Mouse (Mus musculus): ENCODE measurements around the gene Nkx2-5. TPM values are rescaled to one million over a fixed set of nuclear protein-coding genes. Genes with fewer than 3 reads are reported as not detected.

Nkx2-5 gene
- total RNA-seq, 1 experiment from 2014 or later = not detected

- no peak for ATAC-seq (replicated peaks; ENCODE audit: insufficient number of reproducible peaks, low FRiP score, low TSS enrichment, poor library complexity, severe bottlenecking)
Observed at GRCm38 (mm10) chr17:26793068-26793765, 51.6 kb downstream of the Nkx2-5 start.

GRCm38 (mm10) chr17:26792096-26792495 is 52.7 kb downstream of the Nkx2-5 start:
- ATAC-seq (replicated peaks; ENCODE audit: insufficient number of reproducible peaks, low FRiP score, low TSS enrichment, poor library complexity, severe bottlenecking) = no peak

DNA sequence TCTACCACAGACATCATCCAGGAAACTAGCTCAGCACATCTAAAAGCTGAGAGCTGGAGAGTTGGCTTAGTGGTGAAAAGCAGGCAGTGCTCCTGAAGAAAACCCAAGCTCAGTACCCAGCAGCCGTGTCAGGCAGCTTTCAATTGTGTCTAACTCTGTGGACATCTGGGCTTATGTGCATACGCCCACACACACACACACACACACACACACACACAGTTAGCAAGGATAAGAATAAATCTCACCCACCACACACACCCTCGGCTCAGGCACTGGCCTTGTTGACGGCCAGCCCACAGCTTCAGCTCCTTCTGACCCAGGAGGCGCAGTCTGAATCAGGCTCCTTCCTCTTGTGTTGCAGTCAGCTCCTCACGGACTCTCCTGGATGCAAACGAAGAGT is 53.2 kb downstream of the Nkx2-5 start:
- ATAC-seq (replicated peaks; ENCODE audit: insufficient number of reproducible peaks, low FRiP score, low TSS enrichment, poor library complexity, severe bottlenecking) = no peak

DNA sequence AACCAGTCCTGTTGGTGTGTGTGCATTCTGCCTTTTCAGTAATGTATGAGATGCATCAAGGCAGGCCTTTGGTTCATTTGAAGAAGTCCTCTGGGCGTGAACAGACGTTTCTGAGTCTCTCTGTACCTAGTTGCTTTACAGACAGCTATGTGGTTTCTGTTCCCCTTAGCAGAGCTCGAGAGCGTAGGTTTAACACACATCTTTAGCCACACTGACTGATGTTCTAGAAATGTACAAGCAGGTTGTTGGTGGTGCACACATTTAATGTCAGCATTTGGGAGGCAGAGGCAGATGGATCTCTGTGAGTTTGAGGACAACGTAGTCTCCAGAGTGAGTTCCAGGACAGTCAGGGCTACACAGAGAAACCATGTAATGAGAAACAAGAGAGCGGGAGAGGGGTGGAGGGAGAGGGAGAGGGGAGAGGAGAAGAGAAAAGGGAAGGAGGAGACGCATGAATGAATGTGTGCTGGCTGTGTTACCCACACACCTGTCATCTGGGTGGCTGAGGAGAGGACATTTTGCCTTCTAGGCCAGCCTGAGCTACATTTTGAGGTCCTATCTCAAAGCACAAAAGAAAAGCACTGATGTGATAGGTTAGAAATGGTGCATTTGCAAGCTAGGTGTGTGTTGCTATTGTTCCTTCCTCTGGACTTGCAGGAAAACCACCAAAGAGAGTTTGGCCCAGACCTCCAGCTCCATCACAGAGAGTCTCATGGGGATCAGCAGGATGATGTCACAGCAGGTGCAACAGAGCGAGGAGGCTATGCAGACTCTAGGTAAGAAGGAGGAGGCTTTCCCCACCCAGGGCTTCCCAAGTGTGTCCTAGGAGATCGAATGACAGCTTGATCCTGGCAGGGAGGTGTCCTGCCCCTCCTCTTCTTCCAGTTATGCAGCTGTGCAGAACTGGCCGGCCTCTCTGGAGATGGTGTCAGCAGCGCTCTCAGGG is 54.3 kb downstream of the Nkx2-5 start:
- ATAC-seq (replicated peaks; ENCODE audit: insufficient number of reproducible peaks, low FRiP score, low TSS enrichment, poor library complexity, severe bottlenecking) = no peak

- ATAC-seq (replicated peaks; ENCODE audit: insufficient number of reproducible peaks, low FRiP score, low TSS enrichment, poor library complexity, severe bottlenecking) = no peak
Observed at GRCm38 (mm10) chr17:26789460-26790268, 55.1 kb downstream of the Nkx2-5 start.

DNA sequence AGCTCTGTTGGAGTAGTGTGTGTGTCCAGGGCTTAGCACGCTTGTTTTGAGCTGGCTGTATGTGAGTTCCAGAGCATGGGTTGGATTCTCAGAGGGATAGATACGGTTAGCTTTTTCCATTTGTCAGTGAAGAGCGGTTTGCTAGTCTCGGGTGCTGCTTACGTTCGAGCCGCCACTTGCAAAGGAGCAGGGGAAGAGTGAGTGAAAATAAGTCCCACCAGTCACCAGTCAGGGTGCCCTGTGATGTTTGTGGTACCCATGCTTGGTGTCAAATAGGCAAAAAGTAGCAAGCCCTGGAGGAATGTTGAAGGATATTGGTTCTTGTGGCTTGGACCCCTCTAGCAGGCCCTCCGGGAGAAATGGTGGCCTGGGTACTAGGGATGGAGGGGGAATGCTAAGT is 55.8 kb downstream of the Nkx2-5 start:
- no peak for ATAC-seq (replicated peaks; ENCODE audit: insufficient number of reproducible peaks, low FRiP score, low TSS enrichment, poor library complexity, severe bottlenecking)

Other genes starting within 250 kb of the Nkx2-5 start
- 314 to 369 TPM (median 315 TPM) in 3 replicates for gene Atp6v0e, start 181.8 kb downstream of the Nkx2-5 start, total RNA-seq (2017)
- 79.3 to 106 TPM (median 83.5 TPM) in 3 replicates for gene Crebrf, start 129.4 kb downstream of the Nkx2-5 start, total RNA-seq (2017)
- 14.3 to 19.8 TPM (median 16.1 TPM) in 3 replicates for gene Bnip1, start 63.9 kb downstream of the Nkx2-5 start, total RNA-seq (2017)
- gene Kifc5b, start 72.1 kb upstream of the Nkx2-5 start, total RNA-seq (2017) = 1.5 to 3.2 TPM (median 2.3 TPM) in 3 replicates
- gene Phf1, start 88.0 kb upstream of the Nkx2-5 start, total RNA-seq (2017) = 26.2 to 57.6 TPM (median 30.0 TPM) in 3 replicates
- 22.8 to 35.9 TPM (median 25.9 TPM) in 3 replicates for gene Cuta, start 94.6 kb upstream of the Nkx2-5 start, total RNA-seq (2017)
- gene Syngap1, start 96.2 kb upstream of the Nkx2-5 start, total RNA-seq (2017) = 0.76 to 3.9 TPM (median 0.96 TPM) in 3 replicates
- 23.5 to 34.2 TPM (median 32.3 TPM) in 3 replicates for gene Zbtb9, start 128.2 kb upstream of the Nkx2-5 start, total RNA-seq (2017)
- gene Bak1, start 184.0 kb upstream of the Nkx2-5 start, total RNA-seq (2017) = 39.5 to 56.8 TPM (median 45.8 TPM) in 3 replicates
- 25.3 to 46.9 TPM (median 28.9 TPM) in 3 replicates for gene Itpr3, start 212.3 kb upstream of the Nkx2-5 start, total RNA-seq (2017)